Mouse (Mus musculus) liver, embryonic 12.5 days (tissue): ENCODE measurements around the gene Eno4. TPM values are rescaled to one million over a fixed set of nuclear protein-coding genes. Genes with fewer than 3 reads are reported as not detected.
A peak's percentile ranks its signal among the peaks of the same experiment; 100 is the strongest.

Experiments
- ATAC-seq: fragments of 200-750 bp; cut with Nextera tagmentation; 2 replicates; pipeline ENCODE4 v1.8.0; 2017; ENCODE audit warnings: moderate number of reproducible peaks, mild to moderate bottlenecking, moderate library complexity
- H3K27ac ChIP-seq: fragments of 300-500 bp; sonication (generic); 2 replicates; pipeline ENCODE4 v1.5.1; 2016; ENCODE audit warnings: mild to moderate bottlenecking
- H3K27me3 ChIP-seq: fragments of 300-500 bp; sonication (generic); replicated peaks from 2 replicates; pipeline ENCODE4 v1.6.1; 2016; ENCODE audit warnings: mild to moderate bottlenecking, moderate library complexity
- H3K36me3 ChIP-seq: fragments of 300-500 bp; sonication (generic); 2 replicates; pipeline ENCODE4 v1.6.1; 2016; ENCODE audit warnings: mild to moderate bottlenecking, moderate library complexity
- H3K4me1 ChIP-seq: fragments of 300-500 bp; sonication (generic); 2 replicates; pipeline ENCODE4 v1.6.1; 2016
- H3K4me2 ChIP-seq: fragments of 300-500 bp; sonication (generic); 2 replicates; pipeline ENCODE4 v1.6.1; 2016; ENCODE audit warnings: mild to moderate bottlenecking, moderate library complexity
- H3K4me3 ChIP-seq: fragments of 300-500 bp; sonication (generic); 2 replicates; pipeline ENCODE4 v1.5.1; 2016; ENCODE audit warnings: mild to moderate bottlenecking, moderate library complexity
- H3K9ac ChIP-seq: fragments of 300-500 bp; sonication (generic); 2 replicates; pipeline ENCODE4 v1.6.1; 2016; ENCODE audit warnings: mild to moderate bottlenecking, moderate library complexity
- H3K9me3 ChIP-seq: fragments of 300-500 bp; sonication (generic); replicated peaks from 2 replicates; pipeline ENCODE4 v1.6.1; 2016; ENCODE audit warnings: mild to moderate bottlenecking, moderate library complexity
- WGBS: fragments of 180-500 bp; shearing (Covaris S2); methylation state at CpG from one replicate; pipeline ENCODE4 v1.1.7; 2016; ENCODE audit not compliant: insufficient replicate concordance; 5-methylcytosine and 5-hydroxymethylcytosine counted together
- polyA plus RNA-seq: library from polyadenylated mRNA; unstranded; fragments of >200 nt; fragmentation: Nextera tagmentation; extraction: Ambion mirVana; gene quantifications from 2 replicates; pipeline ENCODE4 v1.2.1, GENCODE M21; 2016

The Eno4 gene
- polyA plus RNA-seq, 1 experiment from 2014 or later = 0.12 TPM

- Histone ChIP-seq H3K27ac (no peak overlapping the region), H3K4me1 (no peaks in the 10 kb centered on the region), H3K9me3 (no peaks in the 10 kb centered on the region), H3K36me3 (no peaks in the 10 kb centered on the region), H3K4me3 (no peak overlapping the region), H3K4me2 (peak overlapping the region; percentile 39), H3K9ac (no peak overlapping the region), H3K27me3 (peaks cover 7% of the 10 kb centered on the region; the same call in 1 of the 2 replicates)
- 34% methylated on average over 7 of the region's 7 CpGs for WGBS
- no peak for ATAC-seq
Measured at GRCm38 (mm10) chr19:58919148-58919547, 24.1 kb upstream of the Eno4 start.

GRCm38 (mm10) chr19:58931081-58931800, 12.0 kb upstream of the Eno4 start:
- H3K9me3 ChIP-seq = no peaks in the 10 kb centered on the region
- H3K4me3 ChIP-seq = no peak overlapping the region
- H3K4me1 ChIP-seq = no peaks in the 10 kb centered on the region
- no peaks in the 10 kb centered on the region for H3K36me3 ChIP-seq
- ATAC-seq = no peak
- no peak overlapping the region for H3K27ac ChIP-seq
- no peak overlapping the region for H3K4me2 ChIP-seq
- H3K9ac ChIP-seq = no peak overlapping the region
- WGBS = 48% methylated on average over 16 of the region's 16 CpGs
- H3K27me3 ChIP-seq = peaks cover 43% of the 10 kb centered on the region

GRCm38 (mm10) chr19:58933062-58933461, 10.2 kb upstream of the Eno4 start:
- Histone ChIP-seq H3K4me1 (no peaks in the 10 kb centered on the region), H3K9ac (no peak overlapping the region), H3K4me2 (no peak overlapping the region), H3K9me3 (no peaks in the 10 kb centered on the region), H3K36me3 (no peaks in the 10 kb centered on the region), H3K27ac (no peak overlapping the region), H3K4me3 (no peak overlapping the region), H3K27me3 (peaks cover 43% of the 10 kb centered on the region)
- ATAC-seq = no peak
- 24% methylated on average over 4 of the region's 4 CpGs for WGBS

- WGBS = 36% methylated on average over 7 of the region's 7 CpGs
- Histone ChIP-seq H3K27me3 (peaks cover 24% of the 10 kb centered on the region), H3K27ac (no peak overlapping the region), H3K9ac (no peak overlapping the region), H3K4me3 (no peak overlapping the region), H3K4me2 (no peak overlapping the region), H3K36me3 (no peaks in the 10 kb centered on the region), H3K9me3 (no peaks in the 10 kb centered on the region), H3K4me1 (peaks cover 14% of the 10 kb centered on the region)
- ATAC-seq = no peak
Measured at GRCm38 (mm10) chr19:58945959-58946358, 2.7 kb downstream of the Eno4 start.

GRCm38 (mm10) chr19:58951521-58951920, 8.3 kb downstream of the Eno4 start:
- 69% methylated on average over 3 of the region's 3 CpGs for WGBS
- no peaks in the 10 kb centered on the region for H3K9me3 ChIP-seq

GRCm38 (mm10) chr19:58952236-58952635, 9.0 kb downstream of the Eno4 start:
- Histone ChIP-seq H3K9ac (no peak overlapping the region), H3K36me3 (no peaks in the 10 kb centered on the region), H3K27ac (no peak overlapping the region), H3K27me3 (peaks cover 59% of the 10 kb centered on the region), H3K9me3 (no peaks in the 10 kb centered on the region), H3K4me1 (no peaks in the 10 kb centered on the region), H3K4me2 (no peak overlapping the region), H3K4me3 (no peak overlapping the region)
- WGBS = 56% methylated on average over 11 of the region's 13 CpGs
- ATAC-seq = no peak

More at GRCm38 (mm10) chr19:58951521-58951920, 8.3 kb downstream of the Eno4 start:
- Histone ChIP-seq H3K4me1 (no peaks in the 10 kb centered on the region), H3K4me3 (no peak overlapping the region), H3K9ac (no peak overlapping the region), H3K4me2 (no peak overlapping the region), H3K27me3 (peaks cover 59% of the 10 kb centered on the region), H3K36me3 (no peaks in the 10 kb centered on the region), H3K27ac (no peak overlapping the region)
- ATAC-seq = no peak

GRCm38 (mm10) chr19:58954779-58955178, 11.6 kb downstream of the Eno4 start:
- H3K4me2 ChIP-seq = no peak overlapping the region
- no peak for ATAC-seq
- H3K36me3 ChIP-seq = no peaks in the 10 kb centered on the region
- H3K9me3 ChIP-seq = no peaks in the 10 kb centered on the region
- no peak overlapping the region for H3K4me3 ChIP-seq
- H3K27me3 ChIP-seq = peaks cover 55% of the 10 kb centered on the region
- WGBS = 81% methylated on average over 8 of the region's 8 CpGs
- no peak overlapping the region for H3K9ac ChIP-seq
- no peak overlapping the region for H3K27ac ChIP-seq
- H3K4me1 ChIP-seq = no peaks in the 10 kb centered on the region

- H3K9ac ChIP-seq = no peak overlapping the region
- no peaks in the 10 kb centered on the region for H3K36me3 ChIP-seq
- H3K27me3 ChIP-seq = peaks cover 13% of the 10 kb centered on the region; the same call in 1 of the 2 replicates
- WGBS = 70% methylated on average over 8 of the region's 8 CpGs
- no peak for ATAC-seq
- no peak overlapping the region for H3K4me3 ChIP-seq
- H3K4me1 ChIP-seq = no peaks in the 10 kb centered on the region
- H3K4me2 ChIP-seq = no peak overlapping the region
- H3K27ac ChIP-seq = no peak overlapping the region
- H3K9me3 ChIP-seq = no peaks in the 10 kb centered on the region
Measured at GRCm38 (mm10) chr19:58963011-58963410, 19.8 kb downstream of the Eno4 start.

GRCm38 (mm10) chr19:58968731-58969506, 25.7 kb downstream of the Eno4 start:
- no peak overlapping the region for H3K27ac ChIP-seq
- no peaks in the 10 kb centered on the region for H3K36me3 ChIP-seq
- no peak overlapping the region for H3K9ac ChIP-seq
- no peak overlapping the region for H3K4me2 ChIP-seq
- no peaks in the 10 kb centered on the region for H3K4me1 ChIP-seq
- no peak overlapping the region for H3K4me3 ChIP-seq
- no peak for ATAC-seq
- WGBS = 61% methylated on average over 15 of the region's 15 CpGs
- H3K27me3 ChIP-seq = peaks cover 18% of the 10 kb centered on the region
- no peaks in the 10 kb centered on the region for H3K9me3 ChIP-seq

GRCm38 (mm10) chr19:58970826-58971225, 27.6 kb downstream of the Eno4 start:
- 79% methylated on average over 13 of the region's 13 CpGs for WGBS
- Histone ChIP-seq H3K9ac (no peak overlapping the region), H3K27me3 (peaks cover 28% of the 10 kb centered on the region), H3K27ac (no peak overlapping the region), H3K4me1 (no peaks in the 10 kb centered on the region), H3K4me2 (no peak overlapping the region), H3K9me3 (no peaks in the 10 kb centered on the region), H3K4me3 (no peak overlapping the region), H3K36me3 (no peaks in the 10 kb centered on the region)
- ATAC-seq = no peak

GRCm38 (mm10) chr19:58974126-58974525, 30.9 kb downstream of the Eno4 start:
- WGBS = 74% methylated on average over 8 of the region's 8 CpGs
- peaks cover 10% of the 10 kb centered on the region for H3K27me3 ChIP-seq

GRCm38 (mm10) chr19:58975216-58975863, 32.1 kb downstream of the Eno4 start:
- Histone ChIP-seq H3K27me3 (peaks cover 10% of the 10 kb centered on the region), H3K9me3 (no peaks in the 10 kb centered on the region), H3K4me1 (peaks cover 21% of the 10 kb centered on the region), H3K36me3 (no peaks in the 10 kb centered on the region), H3K27ac (no peak overlapping the region), H3K4me2 (no peak overlapping the region), H3K4me3 (no peak overlapping the region), H3K9ac (no peak overlapping the region)
- ATAC-seq = no peak
- WGBS = 72% methylated on average over 11 of the region's 11 CpGs

More at GRCm38 (mm10) chr19:58974126-58974525, 30.9 kb downstream of the Eno4 start:
- no peak overlapping the region for H3K4me3 ChIP-seq
- peaks cover 15% of the 10 kb centered on the region for H3K4me1 ChIP-seq
- H3K9ac ChIP-seq = no peak overlapping the region
- no peaks in the 10 kb centered on the region for H3K9me3 ChIP-seq
- no peak for ATAC-seq
- H3K27ac ChIP-seq = no peak overlapping the region
- H3K4me2 ChIP-seq = no peak overlapping the region
- no peaks in the 10 kb centered on the region for H3K36me3 ChIP-seq
